Mouse (Mus musculus): ENCODE data around the gene Clic4. TPM values are rescaled to one million over a fixed set of nuclear protein-coding genes. Genes with fewer than 3 reads are reported as not detected.

The Clic4 gene
- total RNA-seq, 2 experiments from 2014 or later = 253 to 258 TPM

DNA sequence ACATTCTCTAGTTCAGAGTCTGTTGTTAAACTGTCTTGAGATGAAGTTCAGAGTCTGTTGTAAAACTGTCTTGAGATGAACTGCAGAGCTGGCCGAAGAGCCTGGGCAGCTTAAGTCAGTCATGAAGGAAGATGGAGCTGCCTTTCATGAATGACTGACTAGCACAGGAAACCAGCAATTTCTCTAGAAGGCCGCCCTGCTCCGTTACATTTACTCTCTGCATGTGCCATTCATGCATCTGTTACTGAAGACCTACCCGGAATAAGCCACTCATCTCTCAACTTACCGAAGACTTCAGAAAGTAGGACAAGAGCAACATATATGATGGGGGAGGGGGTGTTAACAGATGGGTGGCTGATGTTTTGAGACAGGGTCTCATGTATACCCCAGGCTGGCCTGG is 40.1 kb downstream of the Clic4 start:
- DNase-seq = no peak

DNA sequence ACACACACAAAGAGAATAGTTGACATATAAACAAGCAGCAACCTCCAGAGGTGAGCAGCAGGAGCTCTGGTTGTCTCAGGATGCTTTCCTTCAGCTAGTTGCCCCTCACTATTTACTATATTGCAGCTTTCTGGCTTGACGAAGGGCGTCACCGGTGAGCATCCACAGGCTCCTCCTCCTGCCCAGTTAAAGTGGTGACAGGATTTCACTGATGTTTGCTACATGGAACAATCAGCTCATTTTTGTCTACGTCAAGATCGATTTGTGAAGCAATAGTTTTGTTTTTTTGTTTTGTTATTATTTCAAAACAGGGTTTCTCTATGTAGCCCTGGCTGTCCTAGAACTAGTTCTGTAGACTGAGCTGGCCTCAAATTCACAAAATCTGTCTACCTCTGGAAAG is 41.1 kb downstream of the Clic4 start:
- DNase-seq = no peak

DNA sequence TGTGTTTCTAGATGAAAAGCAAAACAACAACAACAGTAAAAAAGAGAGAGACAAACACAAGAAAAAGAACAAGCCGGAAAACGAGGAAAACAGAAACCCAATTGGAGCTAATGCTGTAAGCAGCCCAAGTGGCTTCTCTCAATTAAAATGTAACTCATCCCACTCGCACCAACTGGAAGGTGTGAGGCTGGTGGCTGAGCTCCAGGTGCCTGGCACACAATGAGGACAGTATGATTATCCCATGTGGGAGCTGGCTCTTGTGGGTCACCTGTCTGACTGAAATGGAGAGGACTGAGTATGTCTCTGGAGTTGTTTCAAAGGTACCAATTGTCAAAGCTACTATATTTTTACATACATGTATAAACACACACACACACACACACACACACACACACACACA is 41.5 kb downstream of the Clic4 start:
- no peak for DNase-seq

DNA sequence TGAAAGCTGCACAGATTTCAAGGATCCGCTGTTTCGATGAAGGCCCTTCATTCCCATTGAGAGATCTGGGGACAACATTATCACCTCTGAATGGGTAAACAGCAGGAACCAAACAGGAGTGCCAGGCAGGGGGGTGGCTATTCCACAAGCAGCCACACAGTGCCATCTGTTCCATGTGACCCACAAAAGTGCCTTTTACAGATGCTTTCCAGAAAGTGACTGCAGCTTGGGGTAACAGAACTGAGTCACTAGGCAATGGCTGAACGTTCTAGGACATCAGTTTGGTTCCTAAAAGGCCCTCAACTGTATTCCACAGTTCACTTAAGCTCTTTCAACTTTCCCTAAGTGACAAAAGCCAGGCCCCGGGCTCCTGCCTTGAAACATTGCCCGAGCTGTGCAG is 42.0 kb downstream of the Clic4 start:
- no peak for DNase-seq

DNA sequence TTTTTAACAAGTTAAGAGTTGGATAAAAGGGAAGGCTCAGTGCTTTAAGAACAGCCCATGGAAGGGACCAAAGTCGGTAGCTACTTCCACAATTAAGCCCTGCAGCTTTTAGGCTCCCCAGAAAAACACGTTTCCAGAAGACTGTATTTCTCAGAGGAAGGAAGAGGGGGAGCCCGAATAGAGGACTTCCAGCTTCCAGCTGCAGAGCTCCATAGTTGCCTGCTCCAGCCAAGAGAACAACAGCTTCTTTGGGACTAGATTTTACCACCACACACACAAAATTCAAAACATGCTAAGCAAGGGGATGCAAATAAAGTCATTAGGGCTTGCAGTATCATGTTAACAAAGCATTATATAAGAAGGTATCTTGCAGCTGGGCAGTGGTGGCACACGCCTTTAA is 42.7 kb downstream of the Clic4 start:
- DNase-seq = no peak

DNA sequence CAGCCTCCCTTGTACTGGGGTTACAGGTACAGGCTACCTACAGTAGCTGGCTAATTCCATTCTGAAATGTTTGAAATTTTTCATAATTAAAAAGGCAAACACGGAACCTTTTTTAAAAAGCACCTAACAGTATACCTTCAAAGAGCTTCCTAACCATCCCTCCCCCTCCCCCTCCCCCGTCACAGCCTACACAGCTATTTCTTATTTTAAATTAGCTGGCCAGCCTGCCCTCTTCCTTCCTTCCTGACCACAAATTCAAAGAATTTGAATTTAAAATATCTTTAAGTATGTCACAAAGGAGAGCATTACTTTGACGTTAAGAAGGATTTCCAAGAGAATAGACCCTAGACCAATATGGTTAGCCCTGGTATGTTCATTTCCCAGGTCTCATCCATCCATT is 44.5 kb downstream of the Clic4 start:
- no peak for DNase-seq

DNA sequence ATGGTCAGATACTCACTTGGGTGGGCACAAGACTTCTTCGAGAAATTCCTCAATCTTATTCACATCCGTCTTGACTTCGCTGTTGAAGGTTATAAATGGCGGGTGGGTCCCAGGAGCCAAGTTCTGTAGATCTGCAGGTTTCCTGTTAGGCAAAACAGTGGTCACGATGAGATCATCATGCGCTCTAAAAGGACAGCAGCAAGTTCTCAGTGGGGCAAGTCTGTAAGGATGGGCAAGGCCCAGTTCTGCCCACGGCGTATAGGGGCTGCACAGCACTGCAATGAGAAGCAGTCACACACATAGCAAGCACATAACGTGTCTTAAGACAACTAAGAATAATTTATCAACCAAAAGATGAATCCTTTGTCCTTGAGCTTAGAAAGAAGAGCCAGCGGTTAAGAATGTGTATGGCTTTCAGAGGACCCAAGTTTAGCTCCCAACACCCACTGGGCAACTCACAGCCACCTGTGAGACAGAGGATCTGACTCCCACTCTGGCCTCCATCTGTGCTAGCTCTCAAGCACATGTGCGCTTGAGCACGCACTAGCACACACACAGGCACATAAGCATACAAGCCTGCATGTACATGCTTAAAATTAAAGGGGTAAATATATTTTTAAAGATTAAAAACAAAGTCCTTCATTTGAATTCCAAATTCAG is 46.5 kb downstream of the Clic4 start:
- DNase-seq = no peak

DNA sequence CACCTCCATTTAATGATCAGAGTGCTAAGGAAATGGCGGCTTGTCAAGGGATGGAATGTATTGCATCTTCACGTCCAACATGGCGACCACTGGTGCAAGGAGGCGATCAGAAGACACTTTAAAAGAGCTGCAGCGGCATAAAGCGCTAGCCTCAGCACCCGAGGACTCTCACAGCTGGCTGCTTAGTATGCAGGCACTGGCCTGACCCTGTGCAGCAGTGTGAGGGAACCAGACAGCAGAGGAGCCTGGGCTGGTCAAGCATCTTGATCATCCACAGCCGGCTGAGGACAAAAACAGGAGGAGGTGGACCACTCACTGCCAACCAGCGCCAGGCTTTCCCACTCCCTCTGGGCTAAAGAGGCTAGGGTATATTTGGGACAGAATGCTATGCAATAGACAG is 48.8 kb downstream of the Clic4 start:
- DNase-seq = no peak

DNA sequence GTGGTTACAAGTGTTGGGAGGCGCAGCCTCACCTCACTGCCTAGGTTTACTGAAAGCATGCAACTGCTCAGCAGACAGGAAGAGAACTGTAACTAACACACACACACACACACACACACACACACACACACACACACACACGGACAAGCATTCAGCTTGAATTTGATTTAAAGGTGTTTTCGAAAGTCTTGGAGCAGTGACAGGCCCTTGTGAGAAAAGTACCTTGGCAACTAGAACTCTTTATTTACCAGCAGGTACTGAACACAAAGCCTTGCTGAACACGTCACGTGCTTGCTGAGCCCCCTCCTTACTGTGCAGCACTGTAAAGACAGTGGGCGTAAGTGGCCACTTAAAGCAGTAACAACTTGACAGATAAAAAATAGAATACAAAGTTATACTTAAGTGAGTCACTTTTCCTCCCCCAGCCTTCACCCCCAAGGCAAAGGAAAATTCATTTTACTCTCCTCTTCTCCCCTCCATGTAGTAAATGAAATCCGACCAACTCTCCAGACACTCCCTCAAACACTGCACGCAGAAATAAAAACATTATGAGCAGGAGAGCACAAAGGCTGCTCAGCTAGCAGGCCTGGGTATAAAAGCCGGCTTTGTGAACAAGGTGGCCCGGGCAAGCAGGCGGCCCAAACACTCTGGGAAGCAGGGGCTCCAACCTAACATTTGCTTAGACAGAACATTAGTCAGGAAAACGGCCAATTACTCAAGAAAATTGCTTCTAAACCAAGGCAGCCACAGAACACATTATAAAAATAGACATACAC is 50.8 kb downstream of the Clic4 start:
- no peak for DNase-seq

DNA sequence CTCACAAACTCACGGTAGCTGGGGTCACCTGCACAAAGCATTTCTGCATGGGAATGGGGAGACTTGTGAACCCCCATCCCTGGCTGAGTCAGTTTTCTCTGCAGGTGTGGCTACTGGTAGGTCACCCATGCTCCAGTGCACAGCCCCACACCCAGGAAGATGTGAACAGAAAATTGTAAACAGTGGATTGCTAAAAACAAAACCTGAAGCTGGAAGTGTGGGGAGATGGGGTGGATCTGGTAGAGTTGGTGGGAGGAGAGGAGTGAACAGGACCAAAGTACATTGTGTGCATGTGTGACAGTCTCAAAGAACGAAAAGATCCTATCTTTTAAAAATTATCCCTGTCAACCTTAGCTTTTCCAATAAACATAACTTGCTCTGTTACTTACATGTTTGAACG is 52.0 kb downstream of the Clic4 start:
- DNase-seq = no peak

DNA sequence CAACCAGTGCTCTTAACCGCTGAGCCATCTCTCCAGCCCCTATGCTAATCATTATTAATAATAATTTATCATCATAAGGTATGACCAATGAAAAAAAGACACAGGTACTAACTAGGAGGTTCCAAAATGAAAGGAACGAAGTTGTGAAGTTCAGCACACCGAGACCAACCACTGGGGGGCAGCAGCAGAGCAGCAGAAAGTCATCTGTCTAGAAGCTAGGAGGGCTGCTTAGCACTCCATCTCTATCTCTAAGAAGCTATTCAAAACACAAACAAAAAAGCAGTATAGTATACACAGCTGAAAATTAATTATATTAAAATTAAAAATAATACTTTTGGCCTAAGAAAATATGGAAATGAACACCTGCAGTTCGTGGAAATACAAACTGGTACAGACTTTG is 53.0 kb downstream of the Clic4 start:
- peak; percentile 75 to 94 for DNase-seq

DNA sequence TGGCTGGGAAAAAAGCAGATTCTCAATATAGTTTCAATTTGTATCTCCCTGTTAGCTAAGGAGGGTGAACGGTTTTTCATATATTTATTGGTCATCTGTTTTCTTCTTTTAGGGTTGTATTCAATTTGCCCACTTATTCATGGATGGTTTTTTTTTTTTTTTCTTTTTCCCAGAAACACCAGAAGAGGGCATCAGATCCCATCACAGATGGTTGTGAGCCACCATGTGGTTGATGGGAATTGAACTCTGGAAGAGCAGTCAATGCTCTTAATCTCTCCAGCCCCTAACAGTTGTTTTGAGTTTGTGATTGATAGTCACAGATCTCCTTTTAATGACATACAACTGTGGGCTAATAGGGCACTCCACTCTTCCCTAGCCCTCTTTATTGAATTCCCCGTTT is 62.8 kb downstream of the Clic4 start:
- DNase-seq = no peak

DNA sequence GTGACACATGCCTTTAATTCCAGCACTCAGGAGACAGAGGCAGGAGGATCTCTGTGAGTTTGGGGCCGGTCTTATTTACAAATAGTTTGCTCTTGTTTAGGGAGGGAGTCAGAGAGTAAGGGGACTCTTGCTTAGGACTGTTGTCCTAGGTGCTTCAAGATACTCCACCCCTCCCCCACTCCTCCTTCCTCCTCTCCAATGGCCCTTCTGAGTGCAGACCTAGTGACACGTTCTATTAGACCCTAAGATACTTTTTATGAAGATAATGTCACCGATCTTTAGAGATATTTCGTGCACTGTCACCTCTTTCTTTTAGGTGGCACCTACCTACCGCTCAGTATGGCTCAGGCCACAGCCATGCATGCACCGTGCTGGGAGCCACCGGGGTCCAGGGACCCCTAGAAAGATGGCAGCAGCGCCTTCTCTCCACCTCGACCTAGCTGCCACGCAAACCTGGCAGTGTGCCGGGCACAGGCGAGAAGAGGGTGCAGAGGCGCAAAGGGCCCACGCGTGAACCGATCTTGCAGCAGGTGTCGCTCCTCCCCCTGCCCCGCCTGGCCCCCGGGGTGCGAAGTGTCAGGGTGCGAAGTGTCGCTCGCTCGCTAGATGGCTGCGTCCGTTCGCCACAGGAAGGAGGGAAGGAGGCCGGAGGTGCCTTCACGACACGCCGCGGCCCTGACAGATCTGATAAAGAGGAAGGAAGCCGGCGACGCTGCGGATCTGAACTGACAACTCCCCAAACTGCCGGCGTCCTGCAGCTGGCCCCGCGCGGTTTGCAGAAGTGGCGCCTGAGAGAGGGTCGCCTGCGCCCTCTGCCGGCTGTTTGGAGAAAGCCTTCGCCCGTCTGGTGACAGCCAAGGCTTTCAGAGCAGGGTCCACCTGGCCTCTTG is 66.7 kb downstream of the Clic4 start:
- DNase-seq = peak; percentile 87 to 90

DNA sequence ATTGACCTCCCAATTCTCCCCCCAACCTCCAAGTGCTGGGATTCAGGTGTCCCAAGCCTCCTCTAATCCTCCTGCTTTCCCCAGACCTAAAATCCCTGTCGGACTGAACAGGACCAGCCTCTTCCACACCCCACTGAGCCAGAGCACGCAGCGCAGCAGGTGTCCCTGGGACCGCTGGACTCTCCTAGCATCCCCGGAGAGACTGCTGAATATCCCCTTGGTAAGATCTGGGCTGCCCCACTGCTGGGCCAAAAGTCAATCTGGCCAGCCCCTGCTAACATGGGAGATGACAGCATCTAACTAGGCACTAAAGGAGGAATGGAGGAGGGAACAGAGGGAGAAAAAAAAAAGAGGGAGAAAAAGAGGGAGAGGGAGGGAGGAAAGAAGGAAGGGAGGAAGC is 67.4 kb downstream of the Clic4 start:
- no peak for DNase-seq

DNA sequence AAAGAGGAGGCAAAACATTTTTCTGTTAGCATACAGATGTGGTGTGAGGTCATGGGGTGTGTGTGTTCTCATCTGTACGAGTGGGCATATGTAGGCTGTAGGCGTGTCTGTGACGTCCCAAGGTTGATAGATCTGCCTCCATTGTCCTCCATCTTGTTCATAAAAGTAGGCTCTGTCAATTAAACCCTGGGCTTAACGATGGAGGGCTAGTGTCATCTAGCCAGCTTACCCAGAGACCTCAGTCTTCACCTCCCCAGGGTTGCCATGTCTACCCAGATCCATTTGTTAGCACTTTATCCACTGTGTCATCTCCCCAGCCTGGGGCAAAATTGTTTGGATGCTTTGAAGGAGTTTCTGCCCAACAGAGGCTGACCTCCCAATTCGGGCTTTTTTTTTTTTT is 67.9 kb downstream of the Clic4 start:
- no peak for DNase-seq

DNA sequence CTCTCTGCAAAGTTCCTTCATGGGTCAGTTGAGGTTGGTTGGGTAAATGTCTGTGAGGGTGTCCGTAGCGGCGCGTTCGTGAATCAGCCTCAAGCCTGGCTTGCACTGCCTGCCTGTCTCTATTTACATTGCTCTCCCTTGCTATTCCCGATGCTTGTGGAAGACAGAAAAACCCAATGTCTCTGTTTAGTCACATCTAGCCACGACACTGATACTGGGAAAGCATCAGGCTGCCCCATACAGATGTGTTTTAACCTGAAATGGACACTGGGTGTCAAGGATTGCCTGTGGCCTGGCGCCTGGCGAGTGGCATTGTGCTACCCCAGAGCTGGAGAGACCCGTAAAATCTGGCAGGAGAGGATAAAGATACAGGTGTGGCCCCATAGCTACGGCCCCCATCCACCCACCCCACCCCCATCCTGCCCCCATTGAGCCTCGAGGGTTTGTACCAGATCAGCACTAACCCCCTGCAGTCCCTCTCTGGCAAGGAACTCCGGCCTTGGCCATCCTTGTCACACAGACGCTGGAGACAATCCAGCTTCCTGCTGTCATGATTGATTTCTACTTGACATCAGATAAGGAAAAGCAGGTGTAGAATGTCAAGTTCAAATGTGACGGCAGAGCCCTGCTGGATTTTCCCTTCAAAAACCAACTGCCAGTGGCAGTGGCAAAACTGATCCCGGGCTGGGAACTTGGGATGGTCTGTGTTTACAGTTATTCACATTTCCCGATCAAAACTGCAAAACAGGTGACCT is 68.6 kb downstream of the Clic4 start:
- DNase-seq = no peak

DNA sequence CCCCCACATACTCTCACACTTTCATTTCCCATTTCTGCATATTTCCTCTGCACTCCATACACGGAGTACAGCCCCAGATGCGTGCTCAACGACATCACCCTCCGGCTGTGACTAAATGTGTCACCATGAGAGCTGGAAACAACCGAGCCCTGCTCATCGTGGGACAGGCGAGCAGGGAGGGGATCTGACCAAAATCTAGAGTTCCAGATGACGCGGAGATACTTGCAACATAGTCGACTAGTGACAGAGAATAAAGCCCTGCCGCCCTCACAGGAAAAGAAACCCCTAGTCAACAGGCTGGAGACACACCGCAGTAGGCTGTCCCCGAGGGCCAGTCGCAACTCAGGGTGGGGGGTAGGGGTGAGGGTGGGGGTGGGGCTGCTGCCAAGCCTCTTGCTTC is 69.3 kb downstream of the Clic4 start:
- peak; percentile 64 to 72 for DNase-seq

DNA sequence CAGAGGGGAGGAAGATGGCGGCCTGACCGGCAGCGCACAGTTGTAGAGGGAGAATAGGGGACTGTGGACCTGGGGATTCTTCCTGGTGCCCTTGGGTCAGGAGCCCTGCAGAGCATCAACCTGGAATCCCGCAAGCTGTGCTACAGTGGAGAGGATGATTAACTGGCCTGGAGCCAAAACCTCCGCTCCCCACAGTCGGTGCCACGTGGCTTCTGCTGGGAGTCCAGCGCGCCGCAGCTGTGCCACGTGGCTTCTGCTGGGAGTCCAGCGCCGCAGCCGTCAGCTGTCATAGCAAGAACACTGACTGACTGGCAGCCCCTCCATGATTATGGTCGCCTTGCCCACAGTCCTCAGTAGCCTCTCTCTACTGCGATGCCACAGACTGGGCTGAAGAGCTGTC is 70.8 kb downstream of the Clic4 start:
- no peak for DNase-seq

DNA sequence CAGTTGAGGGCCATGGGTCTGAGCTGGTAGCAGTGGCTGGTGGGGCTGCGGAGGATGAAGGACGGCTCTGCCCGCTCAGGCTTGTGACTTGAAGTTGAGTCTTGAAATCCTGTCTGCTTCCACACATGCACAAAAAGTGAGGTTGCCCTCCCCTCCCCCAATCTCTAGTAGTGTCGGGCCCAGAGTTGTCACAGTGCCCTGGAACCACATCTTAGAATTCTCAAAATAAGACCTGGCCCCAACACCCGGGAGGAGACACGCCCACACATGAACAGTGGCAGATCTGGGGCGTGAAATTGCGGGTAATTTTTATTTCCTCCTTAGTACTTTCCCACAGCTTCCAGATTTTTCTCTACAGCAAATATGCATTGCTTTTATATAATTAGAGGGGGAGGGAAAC is 74.8 kb downstream of the Clic4 start:
- no peak for DNase-seq

DNA sequence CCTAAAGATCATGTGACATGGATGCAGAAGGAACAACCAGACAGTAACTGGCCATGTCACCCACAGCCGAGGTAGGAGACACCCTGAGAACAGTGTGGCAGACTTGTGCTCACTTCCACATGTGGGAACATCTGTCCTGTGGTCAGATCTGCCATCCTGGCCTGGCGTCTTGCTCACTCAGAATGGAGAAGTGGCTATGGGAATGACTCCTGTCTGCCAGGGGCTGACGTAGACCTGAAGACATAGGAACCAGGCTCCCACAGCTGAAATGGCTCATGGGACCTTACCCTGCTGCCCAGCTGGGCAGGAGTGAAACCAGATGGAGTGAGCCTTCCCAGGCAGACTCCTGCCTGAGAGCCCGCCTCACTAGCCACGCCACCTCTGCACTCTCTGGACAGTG is 79.8 kb downstream of the Clic4 start:
- peak; percentile 18 to 67 for DNase-seq

DNA sequence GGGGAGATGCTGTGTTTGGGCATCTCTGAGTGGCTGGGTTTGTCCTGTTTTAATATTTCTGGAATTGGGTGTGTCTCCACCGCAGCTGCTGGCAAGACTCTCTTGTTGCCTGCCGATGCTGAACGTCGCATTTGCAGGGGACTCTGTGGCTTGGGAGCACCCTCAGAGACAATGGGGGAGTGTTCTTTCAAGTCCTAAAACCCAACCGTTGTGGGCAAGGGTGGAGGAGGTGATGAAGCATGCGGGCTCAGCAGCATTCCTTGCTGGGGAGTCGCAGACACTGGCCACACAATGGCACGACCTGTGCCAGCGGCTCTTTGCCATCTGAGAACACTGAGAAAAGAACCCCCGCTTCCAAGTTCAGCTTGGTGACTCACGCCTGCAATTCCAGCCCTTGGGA is 81.0 kb downstream of the Clic4 start:
- no peak for DNase-seq

DNA sequence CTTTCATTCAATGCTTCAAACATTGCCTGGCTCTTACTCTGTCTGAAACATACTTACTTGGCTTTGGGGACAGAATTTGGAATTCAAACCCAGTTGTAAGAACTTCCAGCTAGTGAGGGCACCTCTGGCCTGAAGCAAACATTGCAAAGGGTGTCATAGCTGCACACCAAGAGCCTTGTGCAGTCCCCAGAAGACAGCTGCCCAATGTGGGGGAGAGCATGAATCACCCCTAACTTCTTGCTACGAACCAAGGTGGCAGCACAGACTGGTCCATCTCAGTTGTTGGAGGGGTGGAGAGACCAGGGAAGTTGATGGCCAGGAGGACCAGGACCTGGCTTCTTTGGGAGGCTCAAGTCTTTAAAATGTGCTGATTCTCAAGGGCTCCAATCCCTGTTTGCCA is 81.4 kb downstream of the Clic4 start:
- DNase-seq = no peak
